Mouse (Mus musculus) midbrain, embryonic 16.5 days (tissue): ENCODE results near the gene Pnliprp2. TPM values are rescaled to one million over a fixed set of nuclear protein-coding genes. Genes with fewer than 3 reads are reported as not detected.

Experiments
- ATAC-seq: fragments of 200-750 bp; cut with Nextera tagmentation; 2 replicates; pipeline ENCODE4 v1.8.0; 2017; ENCODE audit warnings: moderate TSS enrichment
- H3K27ac ChIP-seq: fragments of 300-500 bp; sonication (generic); 2 replicates; pipeline ENCODE4 v1.5.1; 2014; ENCODE audit warnings: mild to moderate bottlenecking, low read length, mixed read lengths
- H3K27me3 ChIP-seq: fragments of 300-500 bp; sonication (generic); 2 replicates; pipeline ENCODE4 v1.6.1; 2014; ENCODE audit warnings: low read depth, low read length, mixed read lengths; ENCODE audit not compliant: control insufficient read depth, insufficient read depth
- H3K36me3 ChIP-seq: fragments of 300-500 bp; sonication (generic); 2 replicates; pipeline ENCODE4 v1.6.1; 2014; ENCODE audit warnings: mild to moderate bottlenecking, low read length, moderate library complexity, mixed read lengths; ENCODE audit not compliant: control insufficient read depth, insufficient read depth
- H3K4me1 ChIP-seq: fragments of 300-500 bp; sonication (generic); 2 replicates; pipeline ENCODE4 v1.6.1; 2014; ENCODE audit warnings: mild to moderate bottlenecking, low read length, mixed read lengths; ENCODE audit not compliant: control insufficient read depth, insufficient read depth
- H3K4me2 ChIP-seq: fragments of 300-500 bp; sonication (generic); 2 replicates; pipeline ENCODE4 v1.6.1; 2014; ENCODE audit warnings: mild to moderate bottlenecking, low read length, mixed read lengths
- H3K4me3 ChIP-seq: fragments of 300-500 bp; sonication (generic); 2 replicates; pipeline ENCODE4 v1.5.1; 2014; ENCODE audit warnings: low read depth, mild to moderate bottlenecking, low read length, moderate library complexity, mixed read lengths
- H3K9ac ChIP-seq: fragments of 300-500 bp; sonication (generic); 2 replicates; pipeline ENCODE4 v1.6.1; 2014; ENCODE audit warnings: low read depth, low read length, mixed read lengths
- H3K9me3 ChIP-seq: fragments of 300-500 bp; sonication (generic); replicated peaks from 2 replicates; pipeline ENCODE4 v1.6.1; 2014; ENCODE audit warnings: mild to moderate bottlenecking, low read length, mixed read lengths; ENCODE audit not compliant: control insufficient read depth, poor library complexity, severe bottlenecking
- WGBS: fragments of 180-500 bp; shearing (Covaris S2); extraction: QIAGEN DNeasy Blood & Tissue Kit; methylation state at CpG from one replicate; pipeline ENCODE4 v1.1.7; 2014; 5-methylcytosine and 5-hydroxymethylcytosine counted together
- polyA plus RNA-seq: library from polyadenylated mRNA; unstranded; fragments of >200 nt; fragmentation: Nextera tagmentation; extraction: Ambion mirVana; gene quantifications from 2 replicates; pipeline ENCODE4 v1.2.1, GENCODE M21; 2015

The Pnliprp2 gene
- polyA plus RNA-seq, 1 experiment from 2014 or later: not detected

DNA sequence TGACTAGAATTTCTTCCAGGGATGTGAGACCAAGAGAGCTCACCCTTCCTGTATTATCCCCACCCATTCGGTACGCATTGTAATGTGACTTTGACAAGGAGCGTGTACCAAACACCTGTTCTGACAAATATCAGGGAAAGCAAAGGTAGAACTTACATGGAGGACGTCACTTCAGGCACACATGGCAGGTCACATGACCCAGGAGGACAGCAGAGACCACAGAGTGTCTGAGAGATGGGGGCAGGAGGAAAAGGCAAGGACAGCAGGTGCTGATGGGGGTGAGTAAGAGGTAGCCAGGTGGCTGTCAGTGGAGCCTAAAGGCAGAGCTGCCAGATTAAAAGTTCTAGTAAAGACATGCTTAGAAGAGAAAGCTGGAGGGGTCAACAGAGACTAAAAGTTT is 16.8 kb upstream of the Pnliprp2 start:
- Histone ChIP-seq H3K27me3 (no peaks in the 10 kb centered on the region), H3K36me3 (no peaks in the 10 kb centered on the region), H3K4me3 (no peak overlapping the region), H3K9ac (no peak overlapping the region), H3K9me3 (no peaks in the 10 kb centered on the region), H3K27ac (no peak overlapping the region), H3K4me1 (no peaks in the 10 kb centered on the region), H3K4me2 (no peak overlapping the region)
- ATAC-seq: no peak
- WGBS: 93% methylated on average over 4 of the region's 4 CpGs

DNA sequence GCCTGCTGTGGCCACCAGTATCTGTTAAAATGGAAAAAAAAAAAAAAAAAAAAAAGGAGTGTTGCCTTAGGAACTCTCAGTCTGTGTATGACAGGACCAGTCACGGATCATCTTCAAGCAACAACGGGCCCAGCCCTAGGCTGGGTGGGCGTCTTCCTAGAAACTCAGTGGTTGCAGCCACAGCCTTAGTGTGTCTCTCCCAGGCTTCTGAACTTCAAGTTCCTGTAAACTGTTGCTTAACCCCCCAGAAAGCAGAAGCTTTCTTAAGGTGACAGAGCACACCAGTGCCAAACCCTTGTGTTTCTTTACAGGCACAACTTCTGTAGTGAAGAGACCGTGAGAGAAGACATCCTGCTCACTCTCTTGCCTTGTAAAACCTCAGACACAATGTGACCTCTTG is 15.8 kb upstream of the Pnliprp2 start:
- no peaks in the 10 kb centered on the region for H3K9me3 ChIP-seq
- H3K4me3 ChIP-seq: no peak overlapping the region
- no peak for ATAC-seq
- H3K27ac ChIP-seq: no peak overlapping the region
- no peak overlapping the region for H3K4me2 ChIP-seq
- no peaks in the 10 kb centered on the region for H3K4me1 ChIP-seq
- H3K27me3 ChIP-seq: no peaks in the 10 kb centered on the region
- WGBS: 87% methylated on average over 4 of the region's 4 CpGs
- H3K9ac ChIP-seq: no peak overlapping the region
- no peaks in the 10 kb centered on the region for H3K36me3 ChIP-seq

DNA sequence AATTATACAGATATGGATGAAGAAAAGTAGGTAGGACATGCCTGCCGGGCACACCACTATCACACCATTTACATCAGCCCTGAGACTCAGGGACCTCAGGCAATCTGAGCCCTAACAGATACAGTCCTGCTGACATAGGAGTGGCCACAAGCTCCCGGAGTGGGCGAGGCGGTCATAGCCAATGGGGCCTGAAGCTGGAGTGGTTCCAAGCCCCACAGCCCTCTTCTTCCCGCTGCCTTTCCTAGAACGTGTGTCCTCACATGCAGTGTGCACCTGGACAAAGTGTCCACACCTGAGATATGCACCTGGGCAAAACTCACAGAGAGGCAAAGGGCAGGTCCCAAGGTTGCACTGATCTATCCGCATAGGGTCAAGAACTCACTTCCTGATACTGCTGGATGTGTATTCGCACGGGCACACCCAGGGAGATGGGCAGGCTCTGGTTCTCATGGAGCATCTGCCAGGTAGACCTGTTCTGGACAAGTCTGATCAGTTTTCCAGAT is 12.0 kb upstream of the Pnliprp2 start:
- Histone ChIP-seq H3K36me3 (no peaks in the 10 kb centered on the region), H3K9ac (no peak overlapping the region), H3K4me1 (no peaks in the 10 kb centered on the region), H3K4me2 (no peak overlapping the region), H3K4me3 (no peak overlapping the region), H3K27me3 (no peaks in the 10 kb centered on the region), H3K27ac (no peak overlapping the region), H3K9me3 (no peaks in the 10 kb centered on the region)
- ATAC-seq: no peak
- 92% methylated on average over 9 of the region's 9 CpGs for WGBS

DNA sequence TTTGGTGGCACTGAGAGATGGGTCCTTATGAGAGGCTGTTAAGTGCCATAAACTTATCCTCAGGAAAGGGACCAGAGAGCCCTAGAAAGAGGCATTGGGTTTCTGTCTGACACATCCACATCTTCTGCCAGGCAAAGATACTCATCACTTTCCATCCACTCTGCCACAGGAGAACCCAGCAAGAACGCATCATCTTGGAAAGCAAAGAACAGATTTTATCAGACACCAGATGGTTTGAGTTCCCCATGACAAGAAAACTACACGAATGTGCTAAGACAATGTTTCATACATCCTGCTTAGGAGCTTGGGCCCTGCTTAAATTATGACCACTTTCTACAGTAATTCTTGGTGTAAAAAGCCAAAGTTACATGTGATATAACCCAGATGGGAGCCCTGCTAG is 8.7 kb upstream of the Pnliprp2 start:
- WGBS: 89% methylated on average over 2 of the region's 2 CpGs
- ATAC-seq: no peak
- H3K4me2 ChIP-seq: no peak overlapping the region
- H3K27ac ChIP-seq: no peak overlapping the region
- H3K36me3 ChIP-seq: no peaks in the 10 kb centered on the region
- H3K4me1 ChIP-seq: no peaks in the 10 kb centered on the region
- H3K9ac ChIP-seq: no peak overlapping the region
- no peaks in the 10 kb centered on the region for H3K27me3 ChIP-seq
- H3K9me3 ChIP-seq: no peaks in the 10 kb centered on the region
- no peak overlapping the region for H3K4me3 ChIP-seq

DNA sequence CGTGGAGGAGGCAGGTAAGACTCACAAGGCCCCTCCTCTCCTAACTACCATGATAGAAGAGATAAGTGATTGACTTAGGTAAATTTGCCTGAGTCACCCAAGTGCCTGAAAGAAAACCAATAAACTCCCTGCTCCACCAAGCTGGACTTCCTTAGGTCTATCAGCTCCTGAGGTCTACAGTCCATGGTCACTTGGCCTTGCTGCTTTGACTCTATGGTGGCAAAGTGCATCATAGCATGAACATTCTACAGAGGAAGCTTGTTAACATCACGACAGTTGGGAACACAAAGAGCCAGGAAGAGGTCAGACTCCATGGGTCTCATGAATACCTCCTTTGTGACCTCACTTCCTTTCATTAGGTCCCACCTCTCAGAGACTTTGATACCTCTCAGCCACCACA is 8.0 kb upstream of the Pnliprp2 start:
- no peak overlapping the region for H3K4me2 ChIP-seq
- no peak overlapping the region for H3K27ac ChIP-seq
- no peaks in the 10 kb centered on the region for H3K9me3 ChIP-seq
- WGBS: 69% methylated on average over 2 of the region's 2 CpGs
- no peaks in the 10 kb centered on the region for H3K4me1 ChIP-seq
- no peaks in the 10 kb centered on the region for H3K36me3 ChIP-seq
- H3K9ac ChIP-seq: no peak overlapping the region
- H3K27me3 ChIP-seq: no peaks in the 10 kb centered on the region
- ATAC-seq: no peak
- H3K4me3 ChIP-seq: no peak overlapping the region

DNA sequence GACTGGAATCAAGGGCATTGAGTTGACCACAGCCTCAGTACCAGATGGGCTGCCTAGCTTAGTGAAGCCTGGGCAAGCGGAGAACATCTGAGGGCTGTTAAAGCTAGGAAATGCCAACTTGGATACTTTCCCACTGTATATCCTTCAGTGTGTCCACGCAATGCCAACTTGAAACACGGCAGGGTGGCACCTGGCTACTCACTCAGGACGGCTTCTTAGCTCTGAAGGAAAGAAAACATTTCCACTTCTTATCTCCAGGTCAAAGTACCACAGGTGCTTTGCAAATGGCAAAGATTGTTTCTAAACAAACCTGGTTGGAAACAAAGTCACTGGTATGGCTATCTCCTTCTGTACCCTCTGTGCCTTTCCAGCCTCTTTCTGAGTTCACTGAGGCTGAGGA is 648 bp upstream of the Pnliprp2 start:
- no peak overlapping the region for H3K4me3 ChIP-seq
- H3K27me3 ChIP-seq: no peaks in the 10 kb centered on the region
- ATAC-seq: no peak
- no peak overlapping the region for H3K9ac ChIP-seq
- WGBS: 95% methylated on average over 4 of the region's 4 CpGs
- H3K4me1 ChIP-seq: no peaks in the 10 kb centered on the region
- no peaks in the 10 kb centered on the region for H3K9me3 ChIP-seq
- no peak overlapping the region for H3K4me2 ChIP-seq
- no peaks in the 10 kb centered on the region for H3K36me3 ChIP-seq
- no peak overlapping the region for H3K27ac ChIP-seq

DNA sequence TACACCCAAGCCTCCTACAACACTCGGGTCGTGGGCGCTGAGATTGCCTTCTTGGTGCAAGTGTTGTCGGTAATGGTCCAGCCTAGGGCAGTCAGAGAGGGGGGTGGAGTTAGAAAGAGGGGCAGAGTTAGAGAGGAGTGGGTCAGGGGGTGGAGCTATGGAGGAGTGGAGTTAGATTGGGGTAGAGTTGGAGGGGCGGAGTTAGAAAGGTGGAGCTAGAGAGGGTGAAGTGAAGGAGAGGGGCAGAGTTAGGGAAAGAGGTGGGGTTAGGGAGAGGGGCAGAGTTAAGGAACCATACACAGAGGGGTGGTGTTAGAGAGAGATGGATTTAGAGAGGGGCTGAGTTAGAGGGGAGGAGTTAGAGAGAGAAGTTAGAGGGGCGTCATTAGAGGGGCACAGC is 2.8 kb downstream of the Pnliprp2 start:
- Histone ChIP-seq H3K36me3 (no peaks in the 10 kb centered on the region), H3K9ac (no peak overlapping the region), H3K27me3 (no peaks in the 10 kb centered on the region), H3K4me1 (no peaks in the 10 kb centered on the region), H3K4me3 (no peak overlapping the region), H3K4me2 (no peak overlapping the region), H3K9me3 (no peaks in the 10 kb centered on the region), H3K27ac (no peak overlapping the region)
- peak; percentile 48; the same call in 1 of the 2 replicates for ATAC-seq
- 37% methylated on average over 6 of the region's 6 CpGs for WGBS

DNA sequence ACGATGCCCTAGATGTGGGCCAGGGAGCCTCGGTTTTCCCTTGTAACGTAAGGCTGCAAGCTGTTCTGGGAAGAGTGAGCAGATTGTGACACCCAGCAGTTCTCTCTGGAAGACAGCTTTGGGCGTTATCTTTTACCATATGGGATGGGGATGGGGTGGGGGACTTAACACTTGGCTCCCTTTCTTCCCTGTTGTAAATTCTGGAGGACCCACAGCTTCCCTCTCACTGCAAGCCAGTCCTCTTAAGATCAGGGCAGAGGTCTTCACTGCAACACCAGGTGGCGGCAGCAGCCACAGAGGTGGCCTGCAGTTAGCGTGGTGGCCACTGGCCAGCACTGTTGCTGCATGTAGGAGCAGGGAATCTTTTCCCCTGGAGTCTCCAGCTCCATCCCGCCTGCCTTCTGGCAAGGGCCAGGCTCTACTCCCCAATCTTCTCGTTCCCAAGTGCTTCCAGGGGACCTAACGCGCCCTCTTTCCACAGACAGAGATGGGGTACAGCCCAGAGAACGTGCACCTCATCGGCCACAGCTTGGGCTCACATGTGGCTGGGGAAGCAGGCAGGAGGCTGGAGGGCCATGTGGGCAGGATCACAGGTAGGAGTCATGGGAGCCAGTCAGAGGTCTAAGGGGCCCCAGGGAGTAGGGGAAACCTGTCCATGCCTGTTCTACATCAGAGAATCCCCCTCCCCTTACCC is 3.5 kb downstream of the Pnliprp2 start:
- 12% methylated on average over 12 of the region's 12 CpGs for WGBS
- Histone ChIP-seq H3K4me3 (no peak overlapping the region), H3K36me3 (no peaks in the 10 kb centered on the region), H3K9me3 (no peaks in the 10 kb centered on the region), H3K4me2 (peak overlapping the region; percentile 37; the same call in 1 of the 2 replicates), H3K27ac (no peak overlapping the region), H3K4me1 (no peaks in the 10 kb centered on the region), H3K27me3 (no peaks in the 10 kb centered on the region), H3K9ac (0 out of 2 replicates have a peak overlapping the region, but pooled peaks have one; percentile 21)
- ATAC-seq: peak; percentile 91

DNA sequence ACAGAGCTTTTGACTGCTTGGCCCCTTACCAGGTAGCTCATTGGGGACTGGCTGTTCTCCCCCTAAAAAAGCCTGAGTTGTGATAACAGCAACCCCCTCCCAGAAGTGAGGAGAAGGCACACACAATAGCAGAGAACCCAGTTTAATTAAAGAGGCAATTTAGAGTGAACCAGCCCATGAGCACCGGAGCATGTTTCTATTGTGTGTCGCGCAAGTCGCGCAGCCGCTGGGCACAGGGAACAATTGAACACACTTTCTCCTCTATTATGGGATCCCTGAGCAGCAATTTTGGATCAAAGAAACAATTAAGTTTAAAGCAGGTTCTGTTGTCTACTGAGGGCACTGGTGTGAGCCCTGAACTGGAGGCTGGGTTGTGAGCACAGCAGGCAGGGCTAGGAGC is 7.8 kb downstream of the Pnliprp2 start:
- WGBS: 26% methylated on average over 6 of the region's 6 CpGs
- no peaks in the 10 kb centered on the region for H3K9me3 ChIP-seq
- no peak overlapping the region for H3K27ac ChIP-seq
- H3K9ac ChIP-seq: no peak overlapping the region
- H3K36me3 ChIP-seq: no peaks in the 10 kb centered on the region
- H3K27me3 ChIP-seq: no peaks in the 10 kb centered on the region
- H3K4me1 ChIP-seq: no peaks in the 10 kb centered on the region
- H3K4me3 ChIP-seq: no peak overlapping the region
- no peak overlapping the region for H3K4me2 ChIP-seq
- ATAC-seq: no peak
